Mouse (Mus musculus) midbrain, embryonic 10.5 days (tissue): ENCODE results near the gene Arhgap9. TPM values are rescaled to one million over a fixed set of nuclear protein-coding genes. Genes with fewer than 3 reads are reported as not detected.
A peak's percentile ranks its signal among the peaks of the same experiment; 100 is the strongest.

Experiments
- DNase-seq: peaks from one replicate; pipeline ENCODE4 v3.0.0-alpha.2; 2017; ENCODE audit warnings: low spot score
- H3K27ac ChIP-seq: fragments of 300-500 bp; sonication (generic); replicated peaks from 2 replicates; pipeline ENCODE4 v1.5.1; 2016; ENCODE audit warnings: mild to moderate bottlenecking
- H3K27me3 ChIP-seq: fragments of 300-500 bp; sonication (generic); 2 replicates; pipeline ENCODE4 v1.6.1; 2016; ENCODE audit warnings: low read depth, mild to moderate bottlenecking; ENCODE audit not compliant: poor library complexity, severe bottlenecking
- H3K36me3 ChIP-seq: fragments of 300-500 bp; sonication (generic); 2 replicates; pipeline ENCODE4 v1.6.1; 2016; ENCODE audit warnings: mild to moderate bottlenecking, moderate library complexity
- H3K4me1 ChIP-seq: fragments of 300-500 bp; sonication (generic); 2 replicates; pipeline ENCODE4 v1.6.1; 2016
- H3K4me3 ChIP-seq: fragments of 300-500 bp; sonication (generic); 2 replicates; pipeline ENCODE4 v1.5.1; 2016; ENCODE audit warnings: mild to moderate bottlenecking, moderate library complexity
- H3K9me3 ChIP-seq: fragments of 300-500 bp; sonication (generic); replicated peaks from 2 replicates; pipeline ENCODE4 v1.6.1; 2016; ENCODE audit warnings: mild to moderate bottlenecking
- WGBS: fragments of 180-500 bp; shearing (Covaris S2); methylation state at CpG from one replicate; pipeline ENCODE4 v1.1.7; 2016; 5-methylcytosine and 5-hydroxymethylcytosine counted together
- polyA plus RNA-seq: library from polyadenylated mRNA; unstranded; fragments of >200 nt; fragmentation: Nextera tagmentation; extraction: Ambion mirVana; gene quantifications from 2 replicates; pipeline ENCODE4 v1.2.1, GENCODE M21; 2016

The Arhgap9 gene
- polyA plus RNA-seq, 1 experiment from 2014 or later: 1.3 TPM

GRCm38 (mm10) chr10:127317277-127317676 is 4.5 kb upstream of the Arhgap9 start:
- WGBS: 80% methylated on average over 2 of the region's 2 CpGs
- Histone ChIP-seq H3K4me1 (0 out of 2 replicates have a peak, but pooled peaks cover 2% of the 10 kb centered on the region), H3K27ac (no peak overlapping the region), H3K4me3 (no peak overlapping the region), H3K36me3 (no peaks in the 10 kb centered on the region), H3K9me3 (no peaks in the 10 kb centered on the region), H3K27me3 (peaks cover 7% of the 10 kb centered on the region)
- DNase-seq: no peak

- Histone ChIP-seq H3K4me1 (no peaks in the 10 kb centered on the region), H3K36me3 (no peaks in the 10 kb centered on the region), H3K9me3 (no peaks in the 10 kb centered on the region), H3K27ac (no peak overlapping the region), H3K4me3 (no peak overlapping the region), H3K27me3 (peaks cover 14% of the 10 kb centered on the region)
- DNase-seq: no peak
- 53% methylated on average over 4 of the region's 4 CpGs for WGBS
Measured at GRCm38 (mm10) chr10:127318009-127318408, 3.8 kb upstream of the Arhgap9 start.

- Histone ChIP-seq H3K27ac (no peak overlapping the region), H3K27me3 (peaks cover 33% of the 10 kb centered on the region), H3K9me3 (no peaks in the 10 kb centered on the region), H3K4me1 (no peaks in the 10 kb centered on the region), H3K36me3 (no peaks in the 10 kb centered on the region), H3K4me3 (no peak overlapping the region)
- DNase-seq: no peak
- WGBS: 81% methylated on average over 7 of the region's 7 CpGs
Measured at GRCm38 (mm10) chr10:127319969-127320368, 1.8 kb upstream of the Arhgap9 start.

DNA sequence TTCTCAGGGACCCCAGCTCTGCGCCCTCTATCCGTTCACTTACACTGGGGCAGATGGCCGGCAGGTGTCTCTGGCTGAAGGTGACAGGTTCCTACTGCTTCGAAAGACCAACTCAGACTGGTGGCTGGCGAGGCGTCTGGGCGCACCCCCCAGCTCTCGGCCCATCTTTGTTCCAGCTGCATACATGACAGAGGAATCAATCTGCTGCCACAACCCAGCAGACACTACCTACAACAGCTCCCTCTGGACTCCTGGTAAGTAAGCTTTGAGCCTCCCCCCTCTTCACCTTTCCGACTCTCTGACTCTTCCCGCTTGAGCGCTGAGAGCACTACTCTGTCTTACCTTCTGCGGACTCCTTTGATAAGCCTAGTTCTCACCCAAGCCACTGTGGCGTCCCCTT is 414 bp downstream of the Arhgap9 start:
- H3K27me3 ChIP-seq: peaks cover 55% of the 10 kb centered on the region
- H3K4me1 ChIP-seq: peaks cover 15% of the 10 kb centered on the region
- no peak overlapping the region for H3K27ac ChIP-seq
- no peak for DNase-seq
- H3K9me3 ChIP-seq: no peaks in the 10 kb centered on the region
- no peaks in the 10 kb centered on the region for H3K36me3 ChIP-seq
- 73% methylated on average over 13 of the region's 13 CpGs for WGBS
- no peak overlapping the region for H3K4me3 ChIP-seq

GRCm38 (mm10) chr10:127322669-127323068 is 905 bp downstream of the Arhgap9 start:
- Histone ChIP-seq H3K4me1 (peaks cover 15% of the 10 kb centered on the region), H3K4me3 (no peak overlapping the region), H3K36me3 (no peaks in the 10 kb centered on the region), H3K27ac (no peak overlapping the region), H3K27me3 (peaks cover 60% of the 10 kb centered on the region), H3K9me3 (no peaks in the 10 kb centered on the region)
- 82% methylated on average over 4 of the region's 4 CpGs for WGBS
- DNase-seq: no peak

DNA sequence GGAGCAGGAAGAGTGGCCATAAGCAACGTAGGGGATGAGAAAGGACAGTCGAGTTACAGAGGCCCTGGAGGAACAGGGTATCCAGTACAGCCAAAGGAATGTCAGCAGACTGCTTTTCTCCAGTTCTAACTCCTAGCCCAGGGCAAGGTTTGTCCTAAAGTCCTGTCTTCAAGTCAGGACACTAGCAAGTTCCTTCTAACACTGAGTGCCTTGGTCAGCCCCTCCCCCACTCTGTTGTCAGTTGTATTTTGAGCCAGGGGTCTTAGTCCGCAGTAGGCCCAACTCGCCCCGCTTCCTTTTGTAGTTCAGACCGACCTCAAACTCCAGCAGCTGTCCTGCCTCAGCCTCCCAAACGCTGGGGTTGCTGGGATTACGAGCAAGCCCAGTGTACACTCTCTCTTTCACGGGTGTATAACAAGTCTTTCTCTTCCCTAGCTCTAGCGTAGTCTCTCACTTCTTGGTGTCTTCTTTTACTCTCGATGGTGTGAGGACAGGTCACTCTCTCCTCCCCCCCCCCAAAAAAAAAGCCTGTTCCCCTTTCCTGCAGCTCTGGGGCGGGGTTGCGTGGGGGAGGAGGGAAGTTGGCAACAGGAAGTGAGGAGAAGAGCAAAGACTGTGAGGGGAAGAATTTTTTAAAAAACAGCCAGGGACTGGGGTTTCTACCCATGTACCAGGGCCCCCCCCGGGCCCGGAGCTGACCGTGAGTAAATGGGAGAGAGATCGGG is 1.5 kb downstream of the Arhgap9 start:
- Histone ChIP-seq H3K27ac (no peak overlapping the region), H3K4me3 (no peak overlapping the region), H3K9me3 (no peaks in the 10 kb centered on the region), H3K36me3 (no peaks in the 10 kb centered on the region), H3K4me1 (peaks cover 15% of the 10 kb centered on the region), H3K27me3 (peaks cover 66% of the 10 kb centered on the region)
- DNase-seq: no peak
- WGBS: 78% methylated on average over 17 of the region's 17 CpGs

DNA sequence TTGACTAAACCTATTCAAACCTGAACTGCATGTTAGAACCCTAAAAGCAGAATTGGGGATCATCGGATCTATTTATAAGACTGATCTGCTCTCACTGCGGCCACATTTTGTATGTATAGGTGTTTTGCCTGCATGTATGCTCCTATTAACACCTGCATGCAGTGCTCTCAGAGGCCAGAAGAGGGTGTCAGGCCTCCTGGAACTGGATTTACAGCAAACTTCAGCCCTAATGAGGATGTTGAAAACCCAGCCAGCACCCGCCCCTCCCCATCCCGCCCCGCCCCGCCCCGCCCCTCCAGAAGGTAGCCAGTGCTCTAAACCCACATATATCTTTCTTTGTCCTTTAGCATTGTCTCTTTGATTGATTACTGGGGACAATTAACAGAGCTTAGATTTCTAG is 2.7 kb downstream of the Arhgap9 start:
- H3K27ac ChIP-seq: no peak overlapping the region
- no peaks in the 10 kb centered on the region for H3K9me3 ChIP-seq
- WGBS: 12% methylated on average over 7 of the region's 7 CpGs
- no peaks in the 10 kb centered on the region for H3K36me3 ChIP-seq
- H3K4me3 ChIP-seq: no peak overlapping the region
- H3K27me3 ChIP-seq: peaks cover 78% of the 10 kb centered on the region
- DNase-seq: peak; percentile 52
- peaks cover 15% of the 10 kb centered on the region for H3K4me1 ChIP-seq

GRCm38 (mm10) chr10:127325454-127326016 is 3.8 kb downstream of the Arhgap9 start:
- peaks cover 15% of the 10 kb centered on the region for H3K4me1 ChIP-seq
- no peak overlapping the region for H3K27ac ChIP-seq
- peaks cover 89% of the 10 kb centered on the region for H3K27me3 ChIP-seq
- no peaks in the 10 kb centered on the region for H3K9me3 ChIP-seq
- no peak for DNase-seq
- peaks cover 7% of the 10 kb centered on the region; the same call in 1 of the 2 replicates for H3K36me3 ChIP-seq
- 32% methylated on average over 14 of the region's 14 CpGs for WGBS
- peak overlapping the region; percentile 56 for H3K4me3 ChIP-seq

- peaks cover 14% of the 10 kb centered on the region for H3K36me3 ChIP-seq
- under 1% methylated on average over 54 of the region's 54 CpGs for WGBS
- H3K27me3 ChIP-seq: peaks cover 95% of the 10 kb centered on the region
- no peaks in the 10 kb centered on the region for H3K9me3 ChIP-seq
- peak overlapping the region; percentile 56 for H3K4me3 ChIP-seq
- H3K27ac ChIP-seq: peak overlapping the region; percentile 19; the same call in 1 of the 2 replicates
- peak; percentile 64 for DNase-seq
- peaks cover 15% of the 10 kb centered on the region for H3K4me1 ChIP-seq
Measured at GRCm38 (mm10) chr10:127326017-127326801, 4.4 kb downstream of the Arhgap9 start.

GRCm38 (mm10) chr10:127326828-127327227 is 5.1 kb downstream of the Arhgap9 start:
- no peaks in the 10 kb centered on the region for H3K9me3 ChIP-seq
- H3K27ac ChIP-seq: peak overlapping the region; percentile 19; the same call in 1 of the 2 replicates
- peaks cover 15% of the 10 kb centered on the region for H3K4me1 ChIP-seq
- no peak for DNase-seq
- 5% methylated on average over 29 of the region's 29 CpGs for WGBS
- H3K27me3 ChIP-seq: peaks cover 99% of the 10 kb centered on the region
- peaks cover 20% of the 10 kb centered on the region for H3K36me3 ChIP-seq
- H3K4me3 ChIP-seq: peak overlapping the region; percentile 56

GRCm38 (mm10) chr10:127327461-127328145 is 5.8 kb downstream of the Arhgap9 start:
- Histone ChIP-seq H3K4me1 (peaks cover 20% of the 10 kb centered on the region), H3K9me3 (no peaks in the 10 kb centered on the region), H3K27me3 (peaks cover 98% of the 10 kb centered on the region), H3K27ac (no peak overlapping the region), H3K4me3 (no peak overlapping the region), H3K36me3 (peaks cover 28% of the 10 kb centered on the region)
- DNase-seq: no peak
- 51% methylated on average over 18 of the region's 18 CpGs for WGBS

DNA sequence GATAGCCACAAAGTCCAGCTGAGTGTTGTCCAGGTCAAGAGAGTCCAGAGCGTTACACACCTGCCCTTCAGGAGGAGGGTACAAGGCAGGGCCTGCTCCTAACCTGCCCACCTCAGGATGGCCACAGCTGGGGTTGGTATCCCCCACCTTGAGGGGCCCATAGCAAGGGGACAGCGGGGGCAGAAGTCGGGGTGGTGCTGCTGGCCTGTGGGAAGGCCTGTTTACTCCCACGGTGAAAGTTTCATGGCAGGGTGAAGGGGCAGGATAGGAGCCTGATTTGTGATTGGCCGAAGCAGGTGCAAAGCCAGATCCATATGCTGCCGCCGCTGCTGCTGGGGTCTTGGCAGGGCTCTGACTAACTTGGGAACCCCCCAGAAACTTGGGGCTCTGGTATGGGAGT is 8.4 kb downstream of the Arhgap9 start:
- Histone ChIP-seq H3K27ac (no peak overlapping the region), H3K36me3 (peaks cover 48% of the 10 kb centered on the region), H3K9me3 (no peaks in the 10 kb centered on the region), H3K27me3 (peaks cover 73% of the 10 kb centered on the region), H3K4me1 (peaks cover 21% of the 10 kb centered on the region), H3K4me3 (no peak overlapping the region)
- WGBS: 90% methylated on average over 7 of the region's 7 CpGs
- no peak for DNase-seq
